Mouse (Mus musculus) stomach, embryonic 14.5 days (tissue): Measurements from ENCODE around the gene 4933427D14Rik. TPM values are rescaled to one million over a fixed set of nuclear protein-coding genes. Genes with fewer than 3 reads are reported as not detected.

Experiments used
- ATAC-seq: fragments of 200-750 bp; cut with Nextera tagmentation; 2 replicates; pipeline ENCODE4 v1.8.0; 2017; ENCODE audit warnings: low read depth, moderate TSS enrichment; ENCODE audit not compliant: insufficient number of reproducible peaks, insufficient read depth, low FRiP score
- H3K27ac ChIP-seq: fragments of 300-500 bp; sonication (generic); 2 replicates; pipeline ENCODE4 v1.5.1; 2014; ENCODE audit warnings: mild to moderate bottlenecking, low read length, moderate library complexity, mixed read lengths
- H3K27me3 ChIP-seq: fragments of 300-500 bp; sonication (generic); 2 replicates; pipeline ENCODE4 v1.6.1; 2014; ENCODE audit warnings: low read length, control low read depth, mixed read lengths; ENCODE audit not compliant: control insufficient read depth, insufficient read depth
- H3K36me3 ChIP-seq: fragments of 300-500 bp; sonication (generic); 2 replicates; pipeline ENCODE4 v1.6.1; 2014; ENCODE audit warnings: mild to moderate bottlenecking, control low read depth, low read length, moderate library complexity, mixed read lengths; ENCODE audit not compliant: control insufficient read depth, insufficient read depth
- H3K4me1 ChIP-seq: fragments of 300-500 bp; sonication (generic); 2 replicates; pipeline ENCODE4 v1.6.1; 2014; ENCODE audit warnings: low read length, control low read depth, mixed read lengths; ENCODE audit not compliant: control insufficient read depth, insufficient read depth
- H3K4me2 ChIP-seq: fragments of 300-500 bp; sonication (generic); replicated peaks from 2 replicates; pipeline ENCODE4 v1.6.1; 2014; ENCODE audit warnings: low read depth, low read length, control low read depth
- H3K4me3 ChIP-seq: fragments of 300-500 bp; sonication (generic); 2 replicates; pipeline ENCODE4 v1.5.1; 2014; ENCODE audit warnings: low read depth, low read length, control low read depth
- H3K9ac ChIP-seq: fragments of 300-500 bp; sonication (generic); replicated peaks from 2 replicates; pipeline ENCODE4 v1.6.1; 2014; ENCODE audit warnings: low read depth, mild to moderate bottlenecking, control low read depth, low read length, moderate library complexity, mixed read lengths
- H3K9me3 ChIP-seq: fragments of 300-500 bp; sonication (generic); 2 replicates; pipeline ENCODE4 v1.6.1; 2016; ENCODE audit warnings: low read depth, low read length, control low read depth; ENCODE audit not compliant: control insufficient read depth
- WGBS: fragments of 180-500 bp; shearing (Covaris S2); extraction: QIAGEN DNeasy Blood & Tissue Kit; methylation state at CpG from one replicate; pipeline ENCODE4 v1.1.7; 2014; 5-methylcytosine and 5-hydroxymethylcytosine counted together
- polyA plus RNA-seq: library from polyadenylated mRNA; unstranded; fragments of >200 nt; fragmentation: Nextera tagmentation; extraction: Ambion mirVana; gene quantifications from 2 replicates; pipeline ENCODE4 v1.2.1, GENCODE M21; 2014

Gene 4933427D14Rik
- polyA plus RNA-seq, 1 experiment from 2014 or later: 13.5 TPM

- H3K4me2 ChIP-seq: no peak overlapping the region
- no peak for ATAC-seq
- no peaks in the 10 kb centered on the region for H3K4me1 ChIP-seq
- H3K9me3 ChIP-seq: no peaks in the 10 kb centered on the region
- no peak overlapping the region for H3K27ac ChIP-seq
- no peak overlapping the region for H3K4me3 ChIP-seq
- 71% methylated on average over 4 of the region's 4 CpGs for WGBS
- H3K9ac ChIP-seq: no peak overlapping the region
- no peaks in the 10 kb centered on the region for H3K27me3 ChIP-seq
- no peaks in the 10 kb centered on the region for H3K36me3 ChIP-seq
These were observed 83.7 kb downstream of the 4933427D14Rik start for GRCm38 (mm10) chr11:72123531-72123930.

GRCm38 (mm10) chr11:72120354-72120753 lies 86.9 kb downstream of the 4933427D14Rik start:
- H3K9me3 ChIP-seq: no peaks in the 10 kb centered on the region
- no peak overlapping the region for H3K27ac ChIP-seq
- no peak overlapping the region for H3K4me2 ChIP-seq
- no peak overlapping the region for H3K4me3 ChIP-seq
- no peaks in the 10 kb centered on the region for H3K36me3 ChIP-seq
- no peaks in the 10 kb centered on the region for H3K4me1 ChIP-seq
- 85% methylated on average over 6 of the region's 6 CpGs for WGBS
- no peak overlapping the region for H3K9ac ChIP-seq
- H3K27me3 ChIP-seq: no peaks in the 10 kb centered on the region
- ATAC-seq: no peak

- H3K27me3 ChIP-seq: no peaks in the 10 kb centered on the region
- WGBS: 87% methylated on average over 3 of the region's 3 CpGs
- H3K4me3 ChIP-seq: no peak overlapping the region
- H3K4me2 ChIP-seq: no peak overlapping the region
- ATAC-seq: no peak
- no peaks in the 10 kb centered on the region for H3K4me1 ChIP-seq
- no peak overlapping the region for H3K9ac ChIP-seq
- H3K9me3 ChIP-seq: no peaks in the 10 kb centered on the region
- no peak overlapping the region for H3K27ac ChIP-seq
- H3K36me3 ChIP-seq: no peaks in the 10 kb centered on the region
These were observed 88.6 kb downstream of the 4933427D14Rik start for GRCm38 (mm10) chr11:72118630-72119029.

GRCm38 (mm10) chr11:72113296-72113695 lies 94.0 kb downstream of the 4933427D14Rik start:
- Histone ChIP-seq H3K4me1 (no peaks in the 10 kb centered on the region), H3K9me3 (no peaks in the 10 kb centered on the region), H3K36me3 (no peaks in the 10 kb centered on the region), H3K4me3 (no peak overlapping the region), H3K27ac (no peak overlapping the region), H3K27me3 (no peaks in the 10 kb centered on the region), H3K9ac (no peak overlapping the region), H3K4me2 (no peak overlapping the region)
- WGBS: 59% methylated on average over 4 of the region's 4 CpGs
- no peak for ATAC-seq

GRCm38 (mm10) chr11:72110726-72111125 lies 96.5 kb downstream of the 4933427D14Rik start:
- Histone ChIP-seq H3K4me2 (no peak overlapping the region), H3K9ac (no peak overlapping the region), H3K4me3 (no peak overlapping the region), H3K36me3 (no peaks in the 10 kb centered on the region), H3K4me1 (no peaks in the 10 kb centered on the region), H3K27ac (no peak overlapping the region), H3K9me3 (no peaks in the 10 kb centered on the region), H3K27me3 (no peaks in the 10 kb centered on the region)
- WGBS: 37% methylated on average over 3 of the region's 3 CpGs
- no peak for ATAC-seq

GRCm38 (mm10) chr11:72104223-72104622 lies 103.0 kb downstream of the 4933427D14Rik start:
- 65% methylated on average over 8 of the region's 8 CpGs for WGBS
- no peak overlapping the region for H3K4me3 ChIP-seq

More at GRCm38 (mm10) chr11:72104223-72104622, 103.0 kb downstream of the 4933427D14Rik start:
- Histone ChIP-seq H3K27me3 (no peaks in the 10 kb centered on the region), H3K9me3 (no peaks in the 10 kb centered on the region), H3K36me3 (no peaks in the 10 kb centered on the region), H3K4me2 (no peak overlapping the region), H3K4me1 (no peaks in the 10 kb centered on the region), H3K27ac (no peak overlapping the region), H3K9ac (no peak overlapping the region)
- ATAC-seq: no peak

Other genes with a start within 250 kb of the 4933427D14Rik start
- 0.11 TPM in 1 of 2 replicates, not detected in the other for gene Aipl1, start 169.9 kb downstream of the 4933427D14Rik start, polyA plus RNA-seq
- 106 and 114 TPM in 2 replicates for gene Pimreg, start 165.4 kb downstream of the 4933427D14Rik start, polyA plus RNA-seq
- gene Pitpnm3, start 71.7 kb downstream of the 4933427D14Rik start, polyA plus RNA-seq: 0.52 and 0.67 TPM in 2 replicates
- not detected in 2 replicates for gene Gm43951, start 619 bp downstream of the 4933427D14Rik start, polyA plus RNA-seq
- gene Txndc17, start 88 bp upstream of the 4933427D14Rik start, polyA plus RNA-seq: 206 and 213 TPM in 2 replicates
- 41.0 and 42.7 TPM in 2 replicates for gene Med31, start 8.1 kb upstream of the 4933427D14Rik start, polyA plus RNA-seq
- 0.21 and 0.49 TPM in 2 replicates for gene Slc13a5, start 59.8 kb upstream of the 4933427D14Rik start, polyA plus RNA-seq
- gene Xaf1, start 94.2 kb upstream of the 4933427D14Rik start, polyA plus RNA-seq: 3.7 and 4.4 TPM in 2 replicates
- gene Fbxo39, start 107.0 kb upstream of the 4933427D14Rik start, polyA plus RNA-seq: not detected in 2 replicates
- 0.18 and 1.2 TPM in 2 replicates for gene Tekt1, start 155.0 kb upstream of the 4933427D14Rik start, polyA plus RNA-seq
- gene Smtnl2, start 204.3 kb upstream of the 4933427D14Rik start, polyA plus RNA-seq: 28.8 and 31.6 TPM in 2 replicates
- 0.51 and 1.7 TPM in 2 replicates for gene Ggt6, start 228.1 kb upstream of the 4933427D14Rik start, polyA plus RNA-seq
- gene Mybbp1a, start 233.9 kb upstream of the 4933427D14Rik start, polyA plus RNA-seq: 121 and 126 TPM in 2 replicates